Mouse (Mus musculus): ENCODE measurements around the gene Il20ra.

GRCm38 (mm10) chr10:19691771-19692170 lies 20.6 kb upstream of the Il20ra start:
- TF ChIP-seq CHD2 (IDR thresholded peaks at IDR 0.05; ENCODE audit: low read depth, low read length) = no peak
- TF ChIP-seq HCFC1 (IDR thresholded peaks at IDR 0.05; ENCODE audit: borderline replicate concordance, insufficient read depth, low read length) = no peak
- TF ChIP-seq ZC3H11A (IDR thresholded peaks at IDR 0.05; ENCODE audit: borderline replicate concordance, low read depth, low read length) = no peak
- no peak for TF ChIP-seq ZNF384 (IDR thresholded peaks at IDR 0.05; ENCODE audit: low read depth, low read length)
- TF ChIP-seq MAFK (IDR thresholded peaks at IDR 0.05; ENCODE audit: insufficient read depth, low read depth, low read length) = no peak

Measured in ES-E14 (cell line).